Mouse (Mus musculus) C2C12 (cell line): ENCODE measurements around the gene Pot1a. TPM values are rescaled to one million over a fixed set of nuclear protein-coding genes. Genes with fewer than 3 reads are reported as not detected.

Experiments used
- H3K27me3 ChIP-seq: one replicate; pipeline ENCODE4 v1.6.1; 2011; ENCODE audit not compliant: control insufficient read depth, insufficient read depth, insufficient read length
- H3K36me3 ChIP-seq: one replicate; pipeline ENCODE4 v1.6.1; 2011; ENCODE audit not compliant: control insufficient read depth, insufficient read depth
- H3K4me3 ChIP-seq: one replicate; pipeline ENCODE4 v1.5.1; 2011; ENCODE audit warnings: mild to moderate bottlenecking, control low read depth; ENCODE audit not compliant: poor library complexity, insufficient read depth, severe bottlenecking
- H3K79me2 ChIP-seq: one replicate; pipeline ENCODE4 v1.6.1; 2011; ENCODE audit not compliant: control insufficient read depth, insufficient read depth
- H3K79me3 ChIP-seq: one replicate; pipeline ENCODE4 v1.6.1; 2011; ENCODE audit warnings: low read depth, control low read depth
- H3ac ChIP-seq: one replicate; pipeline ENCODE3; 2011; ENCODE audit warnings: low read depth; ENCODE audit not compliant: control insufficient read depth, insufficient read length
- CEBPB ChIP-seq: IDR thresholded peaks from one replicate; pipeline ENCODE4 v1.6.1; 2011; ENCODE audit warnings: low read depth, mild to moderate bottlenecking, control low read depth, moderate library complexity
- CTCF ChIP-seq: IDR thresholded peaks from one replicate; pipeline ENCODE4 v1.5.1; 2011; ENCODE audit not compliant: control insufficient read depth, insufficient read depth, insufficient read length
- FOSL1 ChIP-seq: IDR thresholded peaks from one replicate; pipeline ENCODE4 v1.8.0; 2011; ENCODE audit warnings: mild to moderate bottlenecking, low read length; ENCODE audit not compliant: poor library complexity, insufficient read depth, severe bottlenecking
- MAX ChIP-seq: IDR thresholded peaks from one replicate; pipeline ENCODE4 v1.6.1; 2011; ENCODE audit warnings: mild to moderate bottlenecking, control low read depth
- MYOD1 ChIP-seq: IDR thresholded peaks from one replicate; pipeline ENCODE4 v1.6.1; 2011; ENCODE audit warnings: low read depth; ENCODE audit not compliant: control insufficient read depth, insufficient read length
- MYOG ChIP-seq: IDR thresholded peaks from one replicate; pipeline ENCODE4 v1.6.1; 2011; ENCODE audit not compliant: control insufficient read depth, insufficient read length; ENCODE audit errors: extremely low read depth
- USF1 ChIP-seq: IDR thresholded peaks from one replicate; pipeline ENCODE4 v1.6.1; 2011; ENCODE audit warnings: low read depth, mild to moderate bottlenecking, control low read depth, moderate library complexity
- polyA plus RNA-seq: library from polyadenylated mRNA; unstranded; fragments of >200 nt; fragmentation: generic; extraction: Trizol; gene quantifications from one replicate; pipeline ENCODE4 v1.2.1, GENCODE M21; 2012; ENCODE audit warnings: missing spikeins

The Pot1a gene
- polyA plus RNA-seq, 1 experiment: 5.0 TPM

- H3K79me2 ChIP-seq: no peaks in the 10 kb centered on the region
- TF ChIP-seq MYOG: no peak
- no peak for TF ChIP-seq CTCF
- no peak for TF ChIP-seq CEBPB
- TF ChIP-seq USF1: no peak
- no peak for TF ChIP-seq MAX
- no peak for TF ChIP-seq FOSL1
- TF ChIP-seq MYOD1: no peak
Measured at GRCm38 (mm10) chr6:25710601-25711000, 98.4 kb downstream of the Pot1a start.

GRCm38 (mm10) chr6:25709250-25709895 is 99.7 kb downstream of the Pot1a start:
- TF ChIP-seq FOSL1: no peak
- TF ChIP-seq CEBPB: no peak
- TF ChIP-seq MYOD1: no peak
- no peak for TF ChIP-seq CTCF
- no peak for TF ChIP-seq MAX
- TF ChIP-seq MYOG: no peak
- no peak for TF ChIP-seq USF1
- H3K79me3 ChIP-seq: no peaks in the 10 kb centered on the region
- no peak overlapping the region for H3ac ChIP-seq
- no peak overlapping the region for H3K4me3 ChIP-seq
- no peaks in the 10 kb centered on the region for H3K79me2 ChIP-seq
- H3K36me3 ChIP-seq: no peaks in the 10 kb centered on the region
- no peaks in the 10 kb centered on the region for H3K27me3 ChIP-seq

More at GRCm38 (mm10) chr6:25710601-25711000, 98.4 kb downstream of the Pot1a start:
- Histone ChIP-seq H3K36me3 (no peaks in the 10 kb centered on the region), H3K79me3 (no peaks in the 10 kb centered on the region), H3K27me3 (no peaks in the 10 kb centered on the region), H3ac (no peak overlapping the region), H3K4me3 (no peak overlapping the region)

GRCm38 (mm10) chr6:25699956-25700355 is 109.1 kb downstream of the Pot1a start:
- H3ac ChIP-seq: no peak overlapping the region
- TF ChIP-seq CTCF (no peak), CEBPB (no peak), MYOG (no peak), FOSL1 (no peak), MYOD1 (no peak), USF1 (no peak), MAX (no peak)
- H3K79me2 ChIP-seq: no peaks in the 10 kb centered on the region
- H3K36me3 ChIP-seq: no peaks in the 10 kb centered on the region
- H3K27me3 ChIP-seq: no peaks in the 10 kb centered on the region
- H3K4me3 ChIP-seq: no peak overlapping the region
- no peaks in the 10 kb centered on the region for H3K79me3 ChIP-seq

Other genes with a start within 250 kb of the Pot1a start
- gene Gpr37, start 118.5 kb downstream of the Pot1a start, polyA plus RNA-seq: 0.01 TPM